In the genomic region with DNA sequence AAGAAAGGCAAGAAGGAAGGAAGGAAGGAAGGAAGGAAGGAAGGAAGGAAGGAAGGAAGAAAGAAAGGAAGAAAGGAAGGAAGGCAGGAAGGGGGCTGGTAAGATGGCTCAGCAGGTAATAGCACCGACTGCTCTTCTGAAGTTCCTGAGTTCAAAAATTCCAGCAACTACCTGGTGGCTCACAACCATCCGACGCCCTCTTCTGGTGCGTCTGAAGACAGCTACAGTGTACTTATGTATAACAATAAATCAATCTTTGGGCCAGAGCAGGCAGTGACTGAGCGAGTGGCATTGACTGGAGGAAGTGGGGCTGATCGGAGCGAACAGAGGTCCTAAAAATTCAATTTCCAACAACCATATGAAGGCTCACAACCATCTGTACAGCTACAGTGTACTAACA, we compare ENCODE assay signal across 22 mouse cellular contexts. TPM values are rescaled to one million over a fixed set of nuclear protein-coding genes. Genes with fewer than 3 reads are reported as not detected.
DNase-seq lines count a peak whose midpoint lies in the region; ATAC-seq and TF ChIP-seq lines count a peak whose summit lies in the region.
"Not testable (repeated sequence)": the region's sequence is repeated elsewhere in the genome, so short reads cannot be mapped to it uniquely, and the experiment has no call there.
"Had no signal": no experiment of that assay in that cellular context is flagged by ENCODE, and none has a peak within 500 bp of the region (broad histone marks: within the 10 kb centered on the region; RNA-seq: fewer than 3 reads in every experiment).

No protein-coding gene starts in this region.

- ATAC-seq in midbrain, embryonic 14.5 days (ENCODE audit: low FRiP score, low TSS enrichment) = not testable (repeated sequence)

- not testable (repeated sequence) for TF ChIP-seq POLR2A in ES-Bruce4 (IDR thresholded peaks at IDR 0.05; ENCODE audit: insufficient read depth, low read length)

- not testable (repeated sequence) for H3K4me1 ChIP-seq in ES-Bruce4 (ENCODE audit: control insufficient read depth, insufficient read depth, low read length); midbrain, embryonic 14.5 days (ENCODE audit: control insufficient read depth, insufficient read depth, low read length)

- not testable (repeated sequence) for H3K4me2 ChIP-seq in midbrain, embryonic 14.5 days (ENCODE audit: low read length)

- peak; percentile 14 for DNase-seq in adrenal gland, postnatal 14 days
- peak; percentile 49 for DNase-seq in embryo, embryonic 10 days (ENCODE audit: low spot score)
- DNase-seq in heart, adult 11 months = peak; percentile 79
- peak; percentile 17 to 21 for DNase-seq in kidney, adult 8-10 months
- DNase-seq in left cerebral cortex, adult 2 months (ENCODE audit: extremely low spot score in 1 of 2, low spot score in 2 of 2) = not testable (repeated sequence)
- DNase-seq in midbrain, embryonic 14.5 days = peak; percentile 40
- DNase-seq in thymus, postnatal 14 days = peak; percentile 4

- H3K27ac ChIP-seq in ES-Bruce4 (ENCODE audit: insufficient read depth, low read length); left cerebral cortex, adult 2 months; midbrain, embryonic 14.5 days (replicated peaks; ENCODE audit: low read depth, low read length): not testable (repeated sequence)

- not testable (repeated sequence) for H3K36me3 ChIP-seq in ES-Bruce4 (ENCODE audit: control insufficient read depth, insufficient read depth, low read length, poor library complexity, severe bottlenecking); midbrain, embryonic 14.5 days (ENCODE audit: control insufficient read depth, insufficient read depth, low read length)

- not testable (repeated sequence) for H3K4me3 ChIP-seq in ES-Bruce4 (ENCODE audit: low read depth, low read length); left cerebral cortex, adult 2 months; midbrain, embryonic 14.5 days (replicated peaks; ENCODE audit: low read depth, low read length)

- TF ChIP-seq CTCF in ES-Bruce4 (IDR thresholded peaks at IDR 0.05; ENCODE audit: low read depth, low read length) = peak; percentile 31
- peak; percentile 51 for TF ChIP-seq CTCF in left cerebral cortex, adult 2 months (IDR thresholded peaks at IDR 0.05)

- not testable (repeated sequence) for H3K9ac ChIP-seq in ES-Bruce4 (ENCODE audit: low read depth, poor library complexity, severe bottlenecking); midbrain, embryonic 14.5 days (replicated peaks; ENCODE audit: low read length)

- H3K27me3 ChIP-seq in ES-Bruce4 (ENCODE audit: control insufficient read depth, insufficient read depth, low read length, poor library complexity, severe bottlenecking); midbrain, embryonic 14.5 days (ENCODE audit: control insufficient read depth, insufficient read depth, low read length): not testable (repeated sequence)

- 25% methylated on average over 7 of the region's 7 CpGs for WGBS in midbrain, embryonic 14.5 days

- not testable (repeated sequence) for H3K9me3 ChIP-seq in ES-Bruce4 (replicated peaks; ENCODE audit: control insufficient read depth, insufficient read depth, low read length, poor library complexity, severe bottlenecking); midbrain, embryonic 14.5 days (ENCODE audit: control insufficient read depth, low read length)

- intact Hi-C loops in left cerebral cortex, adult 2 months (cut with DNase I) = loop anchor here (5.0 kb wide), 1 partner anchor 782 kb away; no protein-coding TSS in a partner anchor

- TF ChIP-seq EP300 in ES-Bruce4 (IDR thresholded peaks at IDR 0.05; ENCODE audit: insufficient read depth, low read depth, low read length) = not testable (repeated sequence)

RNA-seq across cellular contexts. Expression of a gene that starts 15.6 kb away (rescaled TPM):
- not detected in 2 replicates for polyA plus RNA-seq in ES-Bruce4 (2011; ENCODE audit: insufficient read depth, insufficient read length, low read depth, missing spikeins)
- not detected in 2 replicates for total RNA-seq in adrenal gland, postnatal 14 days (2021)
- total RNA-seq in left cerebral cortex, adult 2 months (2021) = not detected
- not detected in 2 replicates for polyA plus RNA-seq in midbrain, embryonic 14.5 days (2014; fragmentation: Nextera tagmentation; extraction: Ambion mirVana)
- total RNA-seq: adrenal gland, postnatal 36 days; common myeloid progenitor, adult 5-6 weeks; gastrocnemius, adult 8-10 months; heart, adult 8-10 months; layer of hippocampus, postnatal 10 days; left cerebral cortex, postnatal 14 days; monocyte, adult 5-6 weeks had no signal
- polyA plus RNA-seq: forebrain, embryonic 15.5 days; heart, postnatal 0 days; hindbrain, embryonic 14.5 days; kidney, embryonic 14.5 days; liver, embryonic 11.5 days; neural tube, embryonic 13.5 days had no signal

RNA-seq across cellular contexts. Expression of a gene that starts 27.5 kb away (rescaled TPM):
- not detected in 2 replicates for polyA plus RNA-seq in ES-Bruce4 (2011; ENCODE audit: insufficient read depth, insufficient read length, low read depth, missing spikeins)
- total RNA-seq in adrenal gland, postnatal 14 days (2021) = not detected in 2 replicates
- not detected for total RNA-seq in left cerebral cortex, adult 2 months (2021)
- polyA plus RNA-seq in midbrain, embryonic 14.5 days (2014; fragmentation: Nextera tagmentation; extraction: Ambion mirVana) = not detected in 2 replicates
- total RNA-seq: adrenal gland, postnatal 36 days; common myeloid progenitor, adult 5-6 weeks; gastrocnemius, adult 8-10 months; heart, adult 8-10 months; layer of hippocampus, postnatal 10 days; left cerebral cortex, postnatal 14 days; monocyte, adult 5-6 weeks had no signal
- polyA plus RNA-seq: activated CD4-positive, CD25-positive, alpha-beta regulatory T cell, adult 4 months; forebrain, embryonic 15.5 days; heart, postnatal 0 days; hindbrain, embryonic 14.5 days; kidney, embryonic 14.5 days; liver, embryonic 11.5 days; neural tube, embryonic 13.5 days had no signal

RNA-seq across cellular contexts. Expression of a gene that starts 29.5 kb away (rescaled TPM):
- polyA plus RNA-seq in ES-Bruce4 (2011; ENCODE audit: insufficient read depth, insufficient read length, low read depth, missing spikeins) = not detected in 2 replicates
- total RNA-seq in adrenal gland, postnatal 14 days (2021) = not detected in 2 replicates
- total RNA-seq in left cerebral cortex, adult 2 months (2021) = not detected
- not detected in 2 replicates for polyA plus RNA-seq in midbrain, embryonic 14.5 days (2014; fragmentation: Nextera tagmentation; extraction: Ambion mirVana)
- total RNA-seq: adrenal gland, postnatal 36 days; common myeloid progenitor, adult 5-6 weeks; gastrocnemius, adult 8-10 months; heart, adult 8-10 months; layer of hippocampus, postnatal 10 days; left cerebral cortex, postnatal 14 days; monocyte, adult 5-6 weeks had no signal
- polyA plus RNA-seq: activated CD4-positive, CD25-positive, alpha-beta regulatory T cell, adult 4 months; forebrain, embryonic 15.5 days; hindbrain, embryonic 14.5 days; kidney, embryonic 14.5 days; liver, embryonic 11.5 days; neural tube, embryonic 13.5 days had no signal
